ENCODE assay signal across 32 mouse cellular contexts in genomic region chr7:93855025-93855424, GRCm38 (mm10).
DNase-seq lines count a peak whose midpoint lies in the region; ATAC-seq and TF ChIP-seq lines count a peak whose summit lies in the region.
"Had no signal": no experiment of that assay in that cellular context is flagged by ENCODE, and none has a peak within 500 bp of the region (broad histone marks: within the 10 kb centered on the region; RNA-seq: fewer than 3 reads in every experiment).

No protein-coding gene starts in this region.

- no peak overlapping the region for H3K27ac ChIP-seq in neural tube, embryonic 13.5 days (replicated peaks)
- H3K27ac ChIP-seq in midbrain, embryonic 12.5 days (replicated peaks): 0 out of 2 replicates have a peak overlapping the region, but pooled peaks have one; percentile 10
- no peak overlapping the region for H3K27ac ChIP-seq in midbrain, postnatal 0 days (ENCODE audit: low read depth, low read length)
- H3K27ac ChIP-seq: embryonic facial prominence, embryonic 13.5 days; forebrain, embryonic 10.5 days; heart, embryonic 13.5 days; kidney, embryonic 15.5 days; limb, embryonic 10.5 days; limb, embryonic 15.5 days; liver, embryonic 13.5 days; macrophage; stomach, postnatal 0 days had no signal

- H3K9ac ChIP-seq in neural tube, embryonic 13.5 days: no peak overlapping the region
- no peak overlapping the region for H3K9ac ChIP-seq in midbrain, embryonic 12.5 days (replicated peaks)
- no peak overlapping the region for H3K9ac ChIP-seq in midbrain, postnatal 0 days (replicated peaks; ENCODE audit: low read length, poor library complexity, severe bottlenecking)
- H3K9ac ChIP-seq: embryonic facial prominence, embryonic 13.5 days; heart, embryonic 13.5 days; kidney, embryonic 15.5 days; limb, embryonic 15.5 days; liver, embryonic 13.5 days had no signal

- DNase-seq in embryo, embryonic 10.5 days (ENCODE audit: low spot score): peak; percentile 4
- no peak for DNase-seq in embryo, embryonic 11 days
- DNase-seq in neural tube, embryonic 10.5 days (ENCODE audit: extremely low spot score, low spot score): no peak
- DNase-seq in midbrain, postnatal 0 days (ENCODE audit: low spot score): peak; percentile 3
- DNase-seq in lung, postnatal 10 days: no peak
- DNase-seq in layer of hippocampus, postnatal 25 days (ENCODE audit: extremely low spot score in 1 of 2, low spot score in 1 of 2): no peak
- DNase-seq: adrenal gland, adult 8-10 months; cerebellum, adult 11 months; cerebellum, adult 9-10 months; cerebellum, postnatal 36 days; heart, postnatal 10 days; kidney, adult 18-20 months; kidney, postnatal 36 days; layer of hippocampus, postnatal 36 days; liver, embryonic 13.5 days; lung, adult 18-20 months; right cerebral cortex, adult 18-20 months; spleen, adult 18-20 months; thymus, adult 18-20 months; thymus, postnatal 25 days had no signal

- H3K36me3 ChIP-seq in neural tube, embryonic 13.5 days: no peaks in the 10 kb centered on the region
- H3K36me3 ChIP-seq in midbrain, embryonic 12.5 days: no peaks in the 10 kb centered on the region
- no peaks in the 10 kb centered on the region for H3K36me3 ChIP-seq in midbrain, postnatal 0 days (ENCODE audit: insufficient read depth, low read length)
- H3K36me3 ChIP-seq: embryonic facial prominence, embryonic 13.5 days; forebrain, embryonic 10.5 days; G1E; heart, embryonic 13.5 days; kidney, embryonic 15.5 days; limb, embryonic 10.5 days; limb, embryonic 15.5 days; liver, embryonic 13.5 days had no signal

- no peak for ATAC-seq in neural tube, embryonic 13.5 days (ENCODE audit: low read depth)
- ATAC-seq in midbrain, embryonic 12.5 days (ENCODE audit: low FRiP score, low read depth): peak; percentile 74
- no peak for ATAC-seq in midbrain, postnatal 0 days (ENCODE audit: low FRiP score)
- ATAC-seq: lung, postnatal 0 days had no signal

- H3K4me1 ChIP-seq in neural tube, embryonic 13.5 days (replicated peaks): 0 out of 2 replicates have a peak, but pooled peaks cover 5% of the 10 kb centered on the region
- peaks cover 7% of the 10 kb centered on the region; the same call in 1 of the 2 replicates for H3K4me1 ChIP-seq in midbrain, embryonic 12.5 days
- no peaks in the 10 kb centered on the region for H3K4me1 ChIP-seq in midbrain, postnatal 0 days (ENCODE audit: insufficient read depth, low read length)
- H3K4me1 ChIP-seq: embryonic facial prominence, embryonic 13.5 days; heart, embryonic 13.5 days; kidney, embryonic 15.5 days; limb, embryonic 10.5 days; limb, embryonic 15.5 days; liver, embryonic 13.5 days had no signal

- 0 out of 2 replicates have a peak overlapping the region, but pooled peaks have one; percentile 2 for H3K4me2 ChIP-seq in neural tube, embryonic 13.5 days
- H3K4me2 ChIP-seq in midbrain, embryonic 12.5 days (replicated peaks): peak overlapping the region; percentile 26; the same call in 1 of the 2 replicates
- no peak overlapping the region; the same call in 1 of the 2 replicates for H3K4me2 ChIP-seq in midbrain, postnatal 0 days (ENCODE audit: low read depth, low read length, poor library complexity, severe bottlenecking)
- H3K4me2 ChIP-seq: embryonic facial prominence, embryonic 13.5 days; heart, embryonic 13.5 days; kidney, embryonic 15.5 days; limb, embryonic 15.5 days; liver, embryonic 13.5 days had no signal

- H3K9me3 ChIP-seq in neural tube, embryonic 13.5 days: no peaks in the 10 kb centered on the region
- H3K9me3 ChIP-seq in midbrain, embryonic 12.5 days: no peaks in the 10 kb centered on the region
- H3K9me3 ChIP-seq in midbrain, postnatal 0 days (ENCODE audit: low read length): no peaks in the 10 kb centered on the region
- H3K9me3 ChIP-seq: embryonic facial prominence, embryonic 13.5 days; forebrain, embryonic 10.5 days; G1E; heart, embryonic 13.5 days; kidney, embryonic 15.5 days; limb, embryonic 10.5 days; limb, embryonic 15.5 days had no signal

- 25% methylated on average over 6 of the region's 6 CpGs for WGBS in neural tube, embryonic 13.5 days
- WGBS in midbrain, embryonic 12.5 days: 28% methylated on average over 6 of the region's 6 CpGs
- WGBS in midbrain, postnatal 0 days: 20% methylated on average over 6 of the region's 6 CpGs

- TF ChIP-seq CTCF in midbrain, postnatal 0 days (IDR thresholded peaks at IDR 0.05): no peak

- H3K27me3 ChIP-seq in neural tube, embryonic 13.5 days: no peaks in the 10 kb centered on the region
- no peaks in the 10 kb centered on the region for H3K27me3 ChIP-seq in midbrain, embryonic 12.5 days
- H3K27me3 ChIP-seq in midbrain, postnatal 0 days (ENCODE audit: insufficient read depth, low read length): no peaks in the 10 kb centered on the region
- H3K27me3 ChIP-seq: embryonic facial prominence, embryonic 13.5 days; heart, embryonic 13.5 days; kidney, embryonic 15.5 days; limb, embryonic 15.5 days; liver, embryonic 13.5 days had no signal

- no peak overlapping the region for H3K4me3 ChIP-seq in neural tube, embryonic 13.5 days
- H3K4me3 ChIP-seq in midbrain, embryonic 12.5 days: no peak overlapping the region
- H3K4me3 ChIP-seq in midbrain, postnatal 0 days (ENCODE audit: low read depth, low read length): no peak overlapping the region
- H3K4me3 ChIP-seq: embryonic facial prominence, embryonic 13.5 days; forebrain, embryonic 10.5 days; heart, embryonic 13.5 days; kidney, embryonic 15.5 days; limb, embryonic 10.5 days; limb, embryonic 15.5 days; liver, embryonic 13.5 days had no signal

Comparison
In these comparisons a context has a peak if more than half of its experiments do, and no peak if none do; other contexts are left out.
1. DNase-seq: peak in embryo, embryonic 10.5 days (single experiment) and midbrain, postnatal 0 days (single experiment); none in embryo, embryonic 11 days (single experiment), neural tube, embryonic 10.5 days (single experiment), lung, postnatal 10 days (single experiment) and layer of hippocampus, postnatal 25 days (0 of 2).